Mouse (Mus musculus): ENCODE results near the gene Lbhd1.

DNA sequence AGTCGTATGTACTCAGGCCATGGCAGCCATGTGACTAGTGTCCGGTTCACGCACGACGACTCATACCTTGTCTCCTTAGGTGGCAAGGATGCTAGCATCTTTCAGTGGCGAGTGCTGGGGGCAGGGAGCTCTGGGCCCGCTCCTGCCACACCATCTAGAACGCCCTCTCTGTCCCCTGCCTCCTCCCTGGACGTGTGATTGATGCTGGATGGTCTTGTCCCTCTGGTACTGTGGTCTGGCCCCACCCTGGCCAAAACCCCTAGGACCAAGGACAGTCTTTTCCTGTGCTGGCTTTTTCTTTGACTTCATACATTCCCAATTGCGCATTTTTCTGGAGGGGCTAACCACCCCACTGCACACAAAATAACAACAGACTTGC, 57.6 kb downstream of the Lbhd1 start:
- TF ChIP-seq CTCF (IDR thresholded peaks at IDR 0.05; ENCODE audit: borderline replicate concordance, control insufficient read depth, extremely low read depth, insufficient read depth, low read length, poor library complexity) (no peak), POLR2A (IDR thresholded peaks at IDR 0.05; ENCODE audit: control insufficient read depth, extremely low read depth, insufficient read depth, low read length, poor library complexity) (no peak)
